14 mouse cellular contexts compared by ENCODE assay signal in genomic region chr17:62821219-62821618, GRCm38 (mm10).
"Had no signal": no experiment of that assay in that cellular context is flagged by ENCODE, and none has a peak within 500 bp of the region (broad histone marks: within the 10 kb centered on the region; RNA-seq: fewer than 3 reads in every experiment).

No protein-coding gene starts in this region.

- H3K4me3 ChIP-seq: limb, embryonic 15.5 days; liver, embryonic 12.5 days; midbrain, embryonic 12.5 days; myocyte; neural tube, embryonic 15.5 days had no signal

- H3K9ac ChIP-seq: limb, embryonic 15.5 days; liver, embryonic 12.5 days; lung, embryonic 14.5 days; midbrain, embryonic 12.5 days; neural tube, embryonic 15.5 days had no signal

- H3K9me3 ChIP-seq: limb, embryonic 15.5 days; liver, embryonic 12.5 days; midbrain, embryonic 12.5 days; neural tube, embryonic 15.5 days had no signal

- DNase-seq: kidney, adult 8-10 months; kidney, postnatal 25 days; lung, embryonic 14.5 days; lung, postnatal 10 days; lung, postnatal 4 days; thymus, adult 18-20 months; thymus, postnatal 14 days had no signal

- H3K27me3 ChIP-seq: limb, embryonic 15.5 days; liver, embryonic 12.5 days; neural tube, embryonic 15.5 days had no signal

- H3K4me1 ChIP-seq: liver, embryonic 12.5 days had no signal

- H3K27ac ChIP-seq: limb, embryonic 15.5 days; liver, embryonic 12.5 days; midbrain, embryonic 12.5 days; neural tube, embryonic 15.5 days; stomach, postnatal 0 days had no signal

- ATAC-seq: intestine, postnatal 0 days; liver, embryonic 12.5 days had no signal

- H3K36me3 ChIP-seq: limb, embryonic 15.5 days; liver, embryonic 12.5 days; midbrain, embryonic 12.5 days; neural tube, embryonic 15.5 days had no signal

- H3K4me2 ChIP-seq: limb, embryonic 15.5 days; liver, embryonic 12.5 days; lung, embryonic 14.5 days; midbrain, embryonic 12.5 days; neural tube, embryonic 15.5 days had no signal
